Mouse (Mus musculus) cortical plate, adult 2 months (tissue): ENCODE results near the gene Asxl1.

ENCODE experiments used
- CTCF ChIP-seq: fragments of 200-500 bp; IDR thresholded peaks from 2 replicates; pipeline ENCODE4 v1.5.1; 2011; ENCODE audit warnings: mild to moderate bottlenecking, control low read depth, low read length; ENCODE audit not compliant: insufficient read depth; ENCODE audit errors: extremely low read depth
- POLR2A ChIP-seq: fragments of 200-500 bp; IDR thresholded peaks from 2 replicates; pipeline ENCODE4 v1.6.1; 2011; ENCODE audit warnings: mild to moderate bottlenecking, low read length, control low read depth; ENCODE audit not compliant: insufficient read depth; ENCODE audit errors: extremely low read depth

- TF ChIP-seq POLR2A, result no peak
- no peak for TF ChIP-seq CTCF
These were observed 79.7 kb downstream of the Asxl1 start for GRCm38 (mm10) chr2:153425124-153425844.
